Mouse (Mus musculus): ENCODE data around the gene 1700028J19Rik.
"Not testable (repeated sequence)": the region's sequence is repeated elsewhere in the genome, so short reads cannot be mapped to it uniquely, and the experiment has no call there.

1700028J19Rik gene

DNA sequence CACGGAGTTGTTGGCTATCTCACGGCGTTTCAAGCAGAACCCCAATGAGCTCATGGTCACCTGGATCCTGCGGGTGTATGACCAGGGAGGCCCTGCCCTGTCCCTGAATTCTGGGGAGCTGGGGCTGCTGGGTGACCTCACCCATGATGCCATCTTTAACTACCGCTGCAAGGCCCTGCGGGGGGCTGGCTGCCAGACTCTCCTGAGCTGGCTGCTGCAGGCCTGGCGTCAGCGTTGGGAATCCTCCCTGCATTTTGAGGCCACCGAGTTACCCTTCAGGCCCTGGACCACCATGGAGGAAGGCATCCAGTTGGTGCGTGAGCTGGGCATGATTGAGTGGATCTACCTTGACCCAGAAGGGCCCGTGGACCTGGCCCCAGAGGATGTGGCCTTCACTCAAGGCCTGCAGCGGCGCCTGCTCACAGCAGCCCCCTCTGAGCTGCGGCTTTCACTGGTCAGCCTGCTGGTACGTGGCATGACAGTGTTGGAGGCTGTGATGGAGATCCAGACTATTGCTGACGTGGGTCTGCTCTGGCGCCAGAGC is 4.3 kb upstream of the 1700028J19Rik start:
- DNase-seq (ENCODE audit: low spot score in 2 of 2) = not testable (repeated sequence)

DNA sequence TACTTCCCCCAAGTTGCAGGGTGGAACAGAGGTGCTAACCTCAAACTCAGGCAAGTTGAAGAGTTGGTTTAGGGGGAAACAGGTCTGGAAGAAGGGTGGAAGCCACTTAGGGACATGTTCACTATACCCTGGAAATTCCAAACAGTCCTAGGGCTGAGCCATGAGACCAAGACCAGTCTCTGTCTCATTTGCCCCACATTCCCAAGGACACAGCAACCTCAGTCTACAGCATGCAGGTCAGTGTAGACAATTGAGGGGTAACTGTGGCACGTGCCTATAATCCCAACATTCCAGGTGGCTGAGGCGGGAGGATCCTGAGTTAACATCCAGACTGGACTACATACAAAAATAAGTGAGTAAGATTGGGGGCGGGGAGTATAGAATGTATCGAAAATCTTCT is 2.8 kb upstream of the 1700028J19Rik start:
- no peak for DNase-seq (ENCODE audit: low spot score in 2 of 2)

DNA sequence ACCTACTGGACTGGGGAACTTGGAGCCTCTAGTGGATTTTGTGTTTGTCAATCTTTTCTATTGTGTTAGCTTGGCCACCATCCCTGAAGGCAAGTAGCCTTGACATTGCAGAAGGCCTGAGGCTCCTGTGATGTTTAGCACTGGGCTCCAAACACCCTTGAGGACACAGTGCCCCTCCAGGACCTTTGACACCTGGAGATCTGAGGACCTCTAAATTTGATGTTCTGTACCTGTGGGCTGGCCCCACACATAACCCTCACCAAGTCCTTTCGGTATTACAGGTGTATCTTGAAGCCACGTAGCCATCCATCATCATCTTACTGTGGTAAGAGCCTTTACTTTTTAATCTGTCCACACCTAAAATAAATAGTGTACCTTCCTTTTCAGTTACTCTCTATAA is 1.5 kb upstream of the 1700028J19Rik start:
- no peak for DNase-seq (ENCODE audit: low spot score in 2 of 2)

DNA sequence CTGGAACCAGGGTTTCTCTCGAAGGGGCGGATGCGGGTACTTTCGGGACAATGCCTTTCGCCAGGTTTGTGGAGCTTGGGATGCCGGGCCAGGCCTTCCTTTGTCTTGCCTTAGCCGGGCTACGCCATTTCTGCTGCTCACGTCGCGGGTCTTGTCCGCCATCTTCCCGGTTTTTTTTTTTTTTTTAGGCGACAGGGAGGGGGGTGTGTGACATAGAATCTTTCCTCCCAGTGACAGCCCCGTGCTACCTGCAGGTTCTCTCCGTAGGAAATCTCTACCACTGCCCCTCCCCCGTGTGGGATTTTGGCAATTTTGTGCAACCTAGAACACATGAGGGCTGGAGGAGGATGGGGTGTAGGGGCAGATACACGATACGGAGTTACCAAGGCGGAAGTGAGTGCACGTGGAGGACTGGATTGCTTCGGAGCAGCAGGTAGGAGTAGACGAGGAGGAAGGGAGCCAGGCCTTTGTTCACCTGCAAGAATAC is 532 bp upstream of the 1700028J19Rik start:
- no peak for DNase-seq (ENCODE audit: low spot score in 2 of 2)

DNA sequence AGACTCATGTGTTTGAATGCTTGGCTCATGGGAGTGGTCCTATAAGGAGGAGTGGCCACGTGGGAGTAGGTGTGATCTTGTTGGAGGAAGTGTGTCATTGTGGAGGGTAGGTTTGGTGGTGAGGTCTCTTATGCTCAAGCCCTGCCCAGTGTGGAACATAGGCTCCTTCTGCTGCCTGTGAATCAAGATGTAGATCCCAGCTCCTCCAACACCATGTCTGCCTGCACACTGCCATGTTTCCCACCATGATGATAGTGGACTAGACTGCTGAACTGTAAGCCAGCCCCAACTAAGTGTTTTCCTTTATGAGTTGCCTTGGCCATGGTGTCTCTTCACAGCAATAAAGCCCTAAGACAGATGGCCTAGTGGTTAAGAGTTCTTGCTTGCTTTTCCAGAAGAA is 2.4 kb downstream of the 1700028J19Rik start:
- no peak for DNase-seq (ENCODE audit: low spot score in 2 of 2)

DNA sequence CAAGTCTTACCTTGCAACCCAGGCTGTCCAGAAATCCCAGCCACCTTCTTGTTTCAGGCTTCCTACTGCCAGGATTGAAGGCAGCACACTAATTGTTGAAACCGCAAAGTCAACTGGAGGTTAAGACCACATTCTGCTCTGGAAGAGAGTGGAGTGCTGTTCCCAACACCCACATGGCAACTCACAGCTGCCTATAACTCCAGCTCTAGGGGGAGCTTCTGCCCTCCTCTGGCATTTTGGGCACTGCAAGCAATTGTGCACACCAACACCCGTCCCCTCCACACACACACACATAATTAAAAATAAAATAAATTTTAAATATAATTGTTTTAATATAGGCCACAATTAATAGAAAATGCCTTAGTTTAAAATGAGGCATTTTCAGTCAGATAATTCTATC is 5.3 kb downstream of the 1700028J19Rik start:
- DNase-seq (ENCODE audit: low spot score in 2 of 2) = no peak

DNA sequence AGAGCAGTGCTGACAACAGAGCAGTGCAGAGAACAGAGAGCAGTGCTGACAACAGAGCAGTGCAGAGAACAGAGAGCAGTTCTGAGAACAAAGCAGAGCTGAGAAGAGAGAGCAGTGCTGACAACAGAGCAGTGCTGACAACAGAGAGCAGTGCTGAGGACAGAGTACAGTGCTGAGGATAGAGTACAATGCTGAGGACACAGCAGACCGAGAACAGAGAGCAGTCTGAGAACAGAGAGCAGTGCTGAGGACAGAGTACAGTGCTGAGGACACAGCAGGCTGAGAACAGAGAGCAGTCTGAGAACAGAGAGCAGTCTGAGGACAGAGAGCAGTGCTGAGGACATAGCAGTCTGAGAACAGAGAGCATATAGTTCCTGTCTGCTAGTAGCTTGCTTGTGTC is 5.8 kb downstream of the 1700028J19Rik start:
- no peak for DNase-seq (ENCODE audit: low spot score in 2 of 2)

DNA sequence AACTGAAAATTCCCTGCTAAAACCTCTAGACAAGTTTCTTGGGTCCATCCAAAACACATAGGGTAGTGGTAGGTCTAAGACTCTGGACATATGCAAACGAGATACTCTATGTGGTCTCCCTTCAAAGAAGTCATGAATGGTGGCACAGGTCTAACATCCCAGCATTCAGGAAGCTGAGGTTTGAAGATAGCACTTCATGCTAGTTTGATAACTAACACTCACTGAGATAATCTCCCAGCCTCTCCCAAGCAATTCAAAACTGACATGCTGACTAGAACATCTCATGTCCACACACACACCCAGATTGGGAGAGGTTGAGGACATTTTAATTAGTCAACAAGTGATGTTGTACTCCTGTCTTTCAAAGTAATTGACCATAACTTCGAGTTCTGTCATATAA is 6.6 kb downstream of the 1700028J19Rik start:
- no peak for DNase-seq (ENCODE audit: low spot score in 2 of 2)

DNA sequence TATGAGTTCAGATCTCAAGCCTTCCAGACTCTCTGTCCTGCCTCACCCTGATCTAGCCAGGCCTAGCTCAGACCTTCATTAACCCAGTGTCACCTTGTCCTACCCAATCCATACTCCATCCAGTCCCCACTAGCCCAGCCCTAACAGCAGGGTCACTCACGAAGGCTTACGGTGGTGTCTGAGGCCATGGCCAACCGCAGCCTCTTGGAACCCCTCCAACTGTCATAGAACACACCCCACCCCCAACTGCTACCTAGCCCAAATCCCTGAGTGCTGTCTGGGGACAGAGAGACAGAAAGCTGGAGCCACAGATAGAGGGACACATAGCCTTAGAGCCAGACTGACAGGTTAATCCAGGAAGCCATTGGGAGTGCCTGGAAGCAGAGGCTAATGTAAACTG is 10.6 kb downstream of the 1700028J19Rik start, which contains the start of gene Gm36864:
TSS of gene Gm36864 (plus strand) at position 269 of the 400 bp plus-strand sequence.
- DNase-seq (ENCODE audit: low spot score in 2 of 2) = no peak

DNA sequence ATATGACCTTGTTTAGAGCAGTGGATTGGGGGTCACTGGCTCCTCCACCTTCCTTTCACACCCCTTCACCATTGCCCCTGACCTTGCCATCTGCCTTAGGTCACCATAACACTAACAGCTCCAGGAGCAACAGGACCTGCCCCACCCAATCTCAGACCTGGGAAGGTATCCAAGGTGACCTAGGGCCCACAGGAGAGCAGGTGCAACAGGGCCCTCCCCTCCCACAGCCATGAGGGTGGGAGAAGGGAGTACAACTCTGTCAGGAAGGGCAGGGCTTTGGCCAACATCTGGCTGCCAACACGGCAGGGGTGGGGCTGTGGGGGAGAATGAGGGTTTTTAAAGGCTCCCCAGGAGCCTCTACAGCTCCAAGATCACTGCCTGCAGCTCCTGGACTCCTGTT is 21.4 kb downstream of the 1700028J19Rik start, which contains the start of gene Klk1:
TSS of gene Klk1 (plus strand) at position 285 of the 400 bp plus-strand sequence.
- DNase-seq (ENCODE audit: low spot score in 2 of 2) = no peak

DNA sequence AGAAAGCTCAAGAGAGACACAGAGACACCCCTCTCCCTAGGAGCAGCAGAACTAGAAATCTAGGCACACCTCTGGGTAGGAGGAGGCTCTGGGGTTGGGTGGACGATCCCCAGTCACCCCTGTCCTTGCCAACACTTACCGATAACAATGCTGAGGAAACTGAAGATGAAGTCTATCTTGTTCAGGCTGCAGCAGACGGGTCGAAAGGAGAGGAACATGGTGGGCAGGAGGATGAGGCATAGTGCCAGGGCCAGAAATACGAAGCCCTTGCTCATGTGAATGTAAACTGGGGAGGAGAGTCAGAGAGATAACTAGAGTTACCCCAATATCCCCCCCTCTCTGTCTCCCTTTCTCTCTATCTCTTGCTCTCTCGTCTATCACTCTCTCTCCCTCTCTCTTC is 24.2 kb downstream of the 1700028J19Rik start:
- DNase-seq (ENCODE audit: low spot score in 2 of 2) = not testable (repeated sequence)

DNA sequence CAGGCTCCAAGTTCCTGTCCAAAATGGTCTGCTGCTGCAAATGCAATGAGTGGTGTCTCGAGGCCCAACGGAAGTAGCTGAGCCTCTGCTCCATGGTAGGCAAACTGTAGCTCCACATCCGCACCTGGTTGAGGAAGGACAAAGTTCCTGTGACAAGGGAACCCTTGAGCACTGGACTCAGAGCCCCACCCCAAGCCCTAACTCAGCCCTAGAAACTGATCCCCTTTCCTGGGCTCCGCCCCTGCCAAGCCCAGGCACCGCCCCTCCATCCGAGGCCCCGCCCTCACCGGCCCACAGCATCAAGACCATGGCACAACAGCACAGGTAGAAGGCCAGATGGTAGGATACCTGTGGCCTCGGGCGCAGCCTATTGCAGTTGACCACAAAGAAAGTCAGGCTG is 24.9 kb downstream of the 1700028J19Rik start:
- DNase-seq (ENCODE audit: low spot score in 2 of 2) = not testable (repeated sequence)

DNA sequence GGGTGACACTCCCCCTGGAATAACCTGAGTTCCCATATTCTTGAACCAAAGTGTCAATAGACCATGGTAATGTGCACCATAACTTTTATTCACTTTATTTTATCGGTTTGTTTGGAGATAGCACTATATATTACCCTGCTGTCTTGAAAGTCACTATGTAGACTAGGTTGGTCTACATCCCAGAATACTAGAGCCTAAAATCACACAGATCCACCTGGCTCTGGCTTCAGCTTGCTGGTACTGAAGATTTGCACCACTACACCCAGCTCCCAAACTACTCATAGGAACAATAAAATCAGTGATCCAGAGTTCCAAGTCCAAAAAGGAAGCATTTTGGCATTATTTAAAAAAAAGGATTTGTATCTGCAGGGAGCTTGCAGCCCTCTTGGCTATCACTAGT is 30.9 kb downstream of the 1700028J19Rik start, which contains the start of gene Klk1b5:
TSS of gene Klk1b5 (plus strand) at position 301 of the 400 bp plus-strand sequence.
- DNase-seq (ENCODE audit: low spot score in 2 of 2) = no peak

DNA sequence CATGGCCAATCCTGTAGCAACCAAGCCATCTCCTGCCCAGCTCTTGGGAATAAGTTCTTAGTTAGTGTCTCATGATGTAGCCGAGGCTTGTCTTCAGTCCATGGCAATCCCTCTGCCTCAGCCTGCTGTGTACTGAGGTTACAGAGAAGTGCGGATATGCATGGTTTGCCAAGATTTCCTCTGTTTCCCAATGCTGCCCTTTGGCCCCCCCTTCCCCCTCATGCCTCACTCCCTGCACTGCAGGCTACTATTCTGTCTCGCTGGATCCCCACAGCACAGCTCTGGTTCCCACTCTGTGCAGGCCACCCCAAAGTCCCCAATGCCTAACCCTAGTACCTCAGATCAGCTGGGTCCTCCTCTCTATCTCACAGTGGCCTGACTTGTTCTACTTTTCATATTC is 38.2 kb downstream of the 1700028J19Rik start:
- no peak for DNase-seq (ENCODE audit: low spot score in 2 of 2)

DNA sequence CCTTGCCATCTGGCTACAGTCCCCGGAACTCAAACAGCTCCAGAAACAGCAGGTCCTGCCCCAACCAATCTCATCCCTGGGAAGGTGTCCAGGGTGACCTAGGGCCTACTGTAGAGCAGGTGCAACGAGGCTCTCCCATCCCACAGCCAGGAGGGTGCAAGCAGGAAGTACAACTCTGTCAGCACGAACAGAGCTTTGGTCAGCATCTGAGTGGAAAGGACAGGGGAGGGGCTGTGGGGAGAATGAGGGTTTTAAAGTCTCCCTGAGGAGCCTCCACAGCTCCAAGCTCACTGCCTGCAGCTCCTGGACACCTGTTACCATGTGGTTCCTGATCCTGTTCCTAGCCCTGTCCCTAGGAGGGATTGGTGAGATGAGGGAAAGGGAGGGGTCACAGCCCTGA is 39.4 kb downstream of the 1700028J19Rik start, which contains the start of gene Klk1b4:
TSS of gene Klk1b4 (plus strand) at position 301 of the 400 bp plus-strand sequence.
- not testable (repeated sequence) for DNase-seq (ENCODE audit: low spot score in 2 of 2)

DNA sequence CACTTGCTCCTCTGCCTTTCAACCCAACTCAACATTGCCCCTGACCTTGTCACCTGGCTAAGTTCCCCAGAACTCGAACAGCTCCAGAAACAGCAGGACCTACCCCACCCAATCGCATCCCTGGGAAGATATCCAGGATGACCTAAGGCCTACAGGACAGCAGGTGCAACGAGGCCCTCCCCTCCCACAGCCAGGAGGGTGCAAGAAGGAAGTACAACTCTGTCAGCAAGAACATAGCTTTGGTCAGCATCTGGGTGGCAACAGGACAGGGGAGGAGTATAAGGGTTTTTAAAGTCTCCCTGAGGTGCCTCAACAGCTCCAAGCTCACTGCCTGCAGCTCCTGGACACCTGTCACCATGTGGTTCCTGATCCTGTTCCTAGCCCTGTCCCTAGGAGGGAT is 48.6 kb downstream of the 1700028J19Rik start, which contains the start of gene Klk1b3:
TSS of gene Klk1b3 (plus strand) at position 301 of the 400 bp plus-strand sequence.
- DNase-seq (ENCODE audit: low spot score in 2 of 2) = no peak

DNA sequence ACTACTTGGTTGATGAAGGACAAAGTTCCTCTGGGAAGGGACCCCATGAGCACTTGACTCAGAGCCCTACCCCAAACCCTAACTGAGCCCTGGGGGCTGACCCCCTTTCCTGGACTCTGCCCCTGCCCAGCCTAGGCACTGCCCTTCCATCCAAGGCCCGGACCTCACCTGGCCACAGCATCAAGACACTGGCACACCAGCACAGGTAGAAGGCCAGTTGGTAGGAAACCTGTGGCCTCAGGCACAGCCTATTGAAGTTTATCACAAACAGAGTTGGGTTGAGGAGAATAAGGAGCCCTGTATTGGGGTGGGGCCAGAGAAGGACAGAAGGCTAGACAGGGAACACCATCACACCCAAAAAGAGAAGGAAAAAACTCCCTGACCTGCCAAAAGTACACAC is 53.0 kb downstream of the 1700028J19Rik start:
- DNase-seq (ENCODE audit: low spot score in 2 of 2) = not testable (repeated sequence)

DNA sequence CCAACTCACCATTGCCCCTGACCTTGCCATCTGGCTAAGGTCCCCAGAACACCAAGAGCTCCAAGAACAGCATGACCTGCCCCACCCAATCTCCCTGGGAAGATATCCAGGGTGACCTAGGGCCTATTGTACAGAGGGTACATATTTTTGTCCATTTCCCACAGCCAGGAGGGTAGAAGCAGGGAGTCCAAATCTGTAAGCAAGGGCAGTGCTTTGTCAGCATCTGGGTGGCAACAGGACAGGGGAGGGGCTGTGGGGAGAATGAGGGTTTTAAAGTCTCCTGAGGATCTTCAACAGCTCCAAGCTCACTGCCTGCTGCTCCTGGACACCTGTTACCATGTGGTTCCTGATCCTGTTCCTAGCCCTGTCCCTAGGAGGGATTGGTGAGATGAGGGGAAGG is 58.6 kb downstream of the 1700028J19Rik start, which contains the start of gene Klk1b24:
TSS of gene Klk1b24 (plus strand) at position 301 of the 400 bp plus-strand sequence.
- DNase-seq (ENCODE audit: low spot score in 2 of 2) = not testable (repeated sequence)

DNA sequence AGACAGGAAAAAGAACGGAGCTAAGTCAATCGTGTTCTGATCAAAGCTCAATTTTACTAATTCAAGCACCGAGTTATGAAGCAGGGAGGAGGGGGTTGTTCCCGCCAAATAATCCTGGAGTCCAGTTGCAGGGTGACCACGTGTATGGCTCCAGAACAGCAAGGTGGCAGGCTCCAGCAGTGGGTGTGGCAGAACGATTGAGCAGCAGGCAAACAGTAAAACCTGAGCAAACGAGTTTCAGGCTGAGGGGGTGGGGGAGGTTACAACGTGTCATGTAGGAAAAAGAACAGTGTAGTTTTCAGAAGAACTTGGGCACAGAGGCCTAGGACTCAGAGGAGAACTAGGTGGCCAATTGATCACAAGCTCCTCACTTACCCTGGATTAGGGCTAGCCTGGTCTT is 60.0 kb downstream of the 1700028J19Rik start:
- peak in 1 of 2 experiments; percentile 12 for DNase-seq (ENCODE audit: low spot score in 2 of 2)

Data from urinary bladder, adult 18-20 months (tissue).